Mouse (Mus musculus): ENCODE data around the gene Tmem29. TPM values are rescaled to one million over a fixed set of nuclear protein-coding genes. Genes with fewer than 3 reads are reported as not detected.
"Not testable (repeated sequence)": the region's sequence is repeated elsewhere in the genome, so short reads cannot be mapped to it uniquely, and the experiment has no call there.

Tmem29 gene
- 41.1 and 44.0 TPM in 2 replicates for polyA plus RNA-seq (2012; rRNA removed)

- peak; percentile 70 to 96 for DNase-seq (ENCODE audit: extremely low spot score in 1 of 2, low spot score in 1 of 2)
Measured at GRCm38 (mm10) chrX:150458766-150459350, at the start of gene Tmem29. TSS of gene Tmem29 (minus strand) at chrX:150459154.

- DNase-seq (ENCODE audit: extremely low spot score in 1 of 2, low spot score in 1 of 2) = peak in 1 of 2 experiments; percentile 43
Measured at GRCm38 (mm10) chrX:150508696-150509095, 49.7 kb upstream of the Tmem29 start.

DNA sequence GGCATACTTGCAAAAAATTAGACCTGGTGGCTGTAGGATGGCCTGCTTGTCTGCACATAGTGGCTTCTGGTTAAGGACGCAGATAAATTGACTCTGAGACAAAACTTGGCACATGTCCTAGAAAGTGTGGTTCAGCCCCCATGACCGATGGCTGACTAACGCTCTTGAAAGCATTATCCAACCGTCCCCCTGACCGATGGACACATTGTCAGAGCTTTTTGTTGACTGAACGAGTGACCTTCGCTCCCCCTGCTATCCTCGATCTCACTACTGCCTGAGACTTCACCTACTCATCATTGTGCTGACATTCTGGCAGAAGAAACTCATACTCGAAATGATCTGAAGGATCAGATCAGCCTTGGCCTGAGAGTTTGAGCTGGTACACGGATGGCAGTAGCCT lies 28.9 kb upstream of the Tmem29 start:
- not testable (repeated sequence) for DNase-seq (ENCODE audit: extremely low spot score in 1 of 2, low spot score in 1 of 2)

DNA sequence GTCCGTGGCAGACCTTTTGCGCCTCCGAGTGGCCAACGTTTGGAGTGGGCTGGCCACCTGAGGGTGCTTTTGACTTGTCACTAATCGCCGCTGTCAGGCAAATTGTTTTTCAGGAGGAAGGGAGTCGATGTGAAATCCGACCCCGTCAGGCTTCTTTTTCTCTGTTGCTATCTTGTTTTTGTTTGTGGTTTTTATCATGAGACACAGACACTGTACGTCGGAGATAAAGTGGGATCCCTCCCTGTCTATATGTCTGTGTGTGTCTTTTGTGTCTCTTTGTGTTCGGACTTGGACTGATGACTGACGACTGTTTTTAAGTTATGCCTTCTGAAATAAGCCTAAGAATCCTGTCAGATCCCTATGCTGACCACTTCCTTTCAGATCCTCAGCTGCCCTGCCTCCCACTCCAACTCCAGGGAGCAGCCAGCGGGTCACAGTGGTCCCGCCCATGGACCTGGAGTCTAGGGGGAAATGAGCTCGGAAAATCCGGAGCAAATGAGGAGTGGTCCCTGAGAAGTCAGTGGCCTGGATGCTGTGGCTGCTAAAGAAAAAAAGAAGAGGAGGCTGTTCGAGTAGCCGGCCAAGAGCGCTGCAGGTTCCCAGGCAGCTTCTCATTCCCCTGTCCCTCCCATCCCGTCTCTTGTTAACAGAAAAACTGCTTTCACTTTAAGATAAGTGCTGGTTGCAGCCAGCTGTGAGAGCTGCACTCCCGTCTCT lies 27.5 kb upstream of the Tmem29 start:
- not testable (repeated sequence) for DNase-seq (ENCODE audit: extremely low spot score in 1 of 2, low spot score in 1 of 2)

GRCm38 (mm10) chrX:150477854-150478780 lies 19.2 kb upstream of the Tmem29 start:
- peak; percentile 88 to 97 for DNase-seq (ENCODE audit: extremely low spot score in 1 of 2, low spot score in 1 of 2)

GRCm38 (mm10) chrX:150471416-150471815 lies 12.5 kb upstream of the Tmem29 start:
- no peak for DNase-seq (ENCODE audit: extremely low spot score in 1 of 2, low spot score in 1 of 2)

GRCm38 (mm10) chrX:150468266-150468665 lies 9.3 kb upstream of the Tmem29 start:
- no peak for DNase-seq (ENCODE audit: extremely low spot score in 1 of 2, low spot score in 1 of 2)

- DNase-seq (ENCODE audit: extremely low spot score in 1 of 2, low spot score in 1 of 2) = not testable (repeated sequence)
Measured at GRCm38 (mm10) chrX:150466817-150467216, 7.9 kb upstream of the Tmem29 start.

- no peak for DNase-seq (ENCODE audit: extremely low spot score in 1 of 2, low spot score in 1 of 2)
Measured at GRCm38 (mm10) chrX:150460143-150460542, 1.2 kb upstream of the Tmem29 start.

- no peak for DNase-seq (ENCODE audit: extremely low spot score in 1 of 2, low spot score in 1 of 2)
Measured at GRCm38 (mm10) chrX:150459411-150459927, 515 bp upstream of the Tmem29 start.

GRCm38 (mm10) chrX:150458136-150458535 lies 818 bp downstream of the Tmem29 start:
- DNase-seq (ENCODE audit: extremely low spot score in 1 of 2, low spot score in 1 of 2) = no peak

DNA sequence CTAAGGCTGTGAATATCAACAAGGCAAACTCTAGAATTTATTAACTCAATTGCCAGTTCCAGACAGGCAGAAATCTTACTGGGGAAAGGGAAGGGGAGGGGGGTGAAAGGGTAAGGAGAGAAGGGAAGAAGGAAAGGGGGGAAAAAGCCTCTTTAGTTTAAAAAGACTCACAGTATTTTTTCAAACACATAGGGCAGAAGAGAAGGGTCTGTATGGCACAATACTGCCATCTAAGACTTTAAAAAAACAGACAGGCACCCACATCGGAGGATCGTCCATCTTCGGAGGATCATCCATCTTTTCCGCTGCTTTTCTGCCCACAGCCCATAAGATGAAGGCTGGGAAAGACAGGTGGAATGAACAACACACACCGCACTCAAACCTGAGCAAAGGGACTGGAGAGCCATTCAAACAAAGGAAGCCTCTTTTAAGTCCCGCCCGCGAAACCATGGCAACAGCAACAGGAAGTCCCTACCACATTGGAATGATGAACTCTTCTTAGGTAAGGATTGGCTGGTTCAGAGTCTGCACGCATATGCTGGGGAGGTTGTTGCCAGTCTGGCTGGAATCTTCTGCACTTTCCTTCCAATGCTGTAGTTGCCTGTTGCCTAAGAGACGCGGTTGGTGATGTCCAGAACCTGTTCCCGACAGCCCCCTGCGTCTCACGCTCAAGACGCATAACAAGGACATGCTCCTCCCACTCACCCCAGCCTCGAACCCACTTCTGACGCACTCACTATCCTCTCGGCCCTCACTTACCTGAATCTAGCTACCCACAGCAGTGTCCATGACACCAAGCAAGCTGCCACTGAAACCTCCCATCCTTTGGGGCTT lies 18.2 kb downstream of the Tmem29 start:
- DNase-seq (ENCODE audit: extremely low spot score in 1 of 2, low spot score in 1 of 2) = peak; percentile 82 to 84

DNA sequence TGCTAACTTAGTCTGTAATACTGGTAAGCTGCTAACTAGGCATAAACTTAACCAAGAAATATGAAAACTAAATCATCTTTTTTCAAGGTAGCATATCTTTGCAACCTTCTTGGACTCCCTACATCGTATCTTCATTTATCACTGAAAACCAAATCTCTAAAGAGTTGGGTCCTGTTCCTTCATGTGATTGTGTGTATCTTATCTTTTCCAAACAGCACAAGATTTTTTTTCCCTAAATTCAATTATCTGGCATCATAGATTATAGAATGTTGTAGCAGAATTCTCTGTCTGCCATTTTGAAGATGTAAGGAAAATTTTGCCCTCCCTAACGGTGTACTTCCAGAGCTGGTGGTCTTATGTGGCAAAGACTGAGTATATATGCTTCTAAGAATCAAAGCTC lies 22.6 kb downstream of the Tmem29 start:
- no peak for DNase-seq (ENCODE audit: extremely low spot score in 1 of 2, low spot score in 1 of 2)

- no peak for DNase-seq (ENCODE audit: extremely low spot score in 1 of 2, low spot score in 1 of 2)
Measured at GRCm38 (mm10) chrX:150435367-150435766, 23.6 kb downstream of the Tmem29 start.

GRCm38 (mm10) chrX:150413505-150413904 lies 45.4 kb downstream of the Tmem29 start:
- no peak for DNase-seq (ENCODE audit: extremely low spot score in 1 of 2, low spot score in 1 of 2)

Other genes starting within 250 kb of the Tmem29 start
- 1.8 and 2.9 TPM in 2 replicates for gene Alas2, start 88.2 kb upstream of the Tmem29 start, polyA plus RNA-seq (2012; rRNA removed)
- gene Pfkfb1, start 129.1 kb upstream of the Tmem29 start, polyA plus RNA-seq (2012; rRNA removed) = 1.8 and 1.9 TPM in 2 replicates
- 11.0 and 12.2 TPM in 2 replicates for gene Apex2, start 130.7 kb upstream of the Tmem29 start, polyA plus RNA-seq (2012; rRNA removed)
- gene Tro, start 198.4 kb upstream of the Tmem29 start, polyA plus RNA-seq (2012; rRNA removed) = 83.0 and 98.1 TPM in 2 replicates